Mouse (Mus musculus) midbrain, embryonic 12.5 days (tissue): ENCODE measurements around the gene Gm44579. TPM values are rescaled to one million over a fixed set of nuclear protein-coding genes. Genes with fewer than 3 reads are reported as not detected.

Experiments
- ATAC-seq: fragments of 200-750 bp; cut with Nextera tagmentation; 2 replicates; pipeline ENCODE4 v1.8.0; 2017; ENCODE audit warnings: low read depth, moderate TSS enrichment, moderate library complexity; ENCODE audit not compliant: low FRiP score
- H3K27ac ChIP-seq: fragments of 300-500 bp; sonication (generic); replicated peaks from 2 replicates; pipeline ENCODE4 v1.5.1; 2016; ENCODE audit warnings: mild to moderate bottlenecking
- H3K27me3 ChIP-seq: fragments of 300-500 bp; sonication (generic); 2 replicates; pipeline ENCODE4 v1.6.1; 2016; ENCODE audit warnings: mild to moderate bottlenecking
- H3K36me3 ChIP-seq: fragments of 300-500 bp; sonication (generic); 2 replicates; pipeline ENCODE4 v1.6.1; 2016
- H3K4me1 ChIP-seq: fragments of 300-500 bp; sonication (generic); 2 replicates; pipeline ENCODE4 v1.6.1; 2016
- H3K4me2 ChIP-seq: fragments of 300-500 bp; sonication (generic); replicated peaks from 2 replicates; pipeline ENCODE4 v1.6.1; 2016; ENCODE audit warnings: mild to moderate bottlenecking, moderate library complexity
- H3K4me3 ChIP-seq: fragments of 300-500 bp; sonication (generic); 2 replicates; pipeline ENCODE4 v1.5.1; 2016; ENCODE audit warnings: mild to moderate bottlenecking
- H3K9ac ChIP-seq: fragments of 300-500 bp; sonication (generic); replicated peaks from 2 replicates; pipeline ENCODE4 v1.6.1; 2016; ENCODE audit warnings: mild to moderate bottlenecking, moderate library complexity
- H3K9me3 ChIP-seq: fragments of 300-500 bp; sonication (generic); 2 replicates; pipeline ENCODE4 v1.6.1; 2016; ENCODE audit warnings: mild to moderate bottlenecking
- WGBS: fragments of 180-500 bp; shearing (Covaris S2); methylation state at CpG from one replicate; pipeline ENCODE4 v1.1.7; 2016; 5-methylcytosine and 5-hydroxymethylcytosine counted together
- polyA plus RNA-seq: library from polyadenylated mRNA; unstranded; fragments of >200 nt; fragmentation: Nextera tagmentation; extraction: Ambion mirVana; gene quantifications from 2 replicates; pipeline ENCODE4 v1.2.1, GENCODE M21; 2016

Gm44579 gene
- polyA plus RNA-seq, 1 experiment from 2014 or later = not detected

- ATAC-seq = peak; percentile 78
- peak within 1 kb of the TSS; percentile 94 for H3K27ac ChIP-seq
Observed at GRCm38 (mm10) chr15:98166963-98167644, 53.7 kb downstream of the Gm44579 start, which contains the start of gene Ccdc184. Ccdc184 (plus strand) TSS chr15:98167158.

GRCm38 (mm10) chr15:98165525-98165924 lies 55.3 kb downstream of the Gm44579 start, which contains the start of gene Asb8:
Asb8 (minus strand) TSS chr15:98165625.
- Histone ChIP-seq H3K4me2 (peak within 1 kb of the TSS; percentile 67), H3K36me3 (no peaks in the 10 kb centered on the region), H3K27me3 (peaks cover 34% of the 10 kb centered on the region), H3K4me1 (peaks cover 28% of the 10 kb centered on the region), H3K4me3 (0 out of 2 replicates have a peak within 1 kb of the TSS, but pooled peaks have one; percentile 57), H3K9ac (no peak within 1 kb of the TSS), H3K9me3 (no peaks in the 10 kb centered on the region), H3K27ac (no peak within 1 kb of the TSS)
- 86% methylated on average over 5 of the region's 5 CpGs for WGBS
- ATAC-seq = no peak

More at GRCm38 (mm10) chr15:98166963-98167644, 53.7 kb downstream of the Gm44579 start, which contains the start of gene Ccdc184:
- peaks cover 49% of the 10 kb centered on the region for H3K27me3 ChIP-seq
- 2% methylated on average over 17 of the region's 18 CpGs for WGBS
- peak within 1 kb of the TSS; percentile 57 for H3K4me3 ChIP-seq
- H3K4me1 ChIP-seq = peaks cover 31% of the 10 kb centered on the region
- no peaks in the 10 kb centered on the region for H3K9me3 ChIP-seq
- H3K9ac ChIP-seq = peak within 1 kb of the TSS; percentile 61
- H3K4me2 ChIP-seq = peak within 1 kb of the TSS; percentile 67
- H3K36me3 ChIP-seq = no peaks in the 10 kb centered on the region

GRCm38 (mm10) chr15:98162561-98162960 lies 58.2 kb downstream of the Gm44579 start:
- Histone ChIP-seq H3K4me2 (no peak overlapping the region), H3K36me3 (no peaks in the 10 kb centered on the region), H3K27me3 (peaks cover 8% of the 10 kb centered on the region), H3K4me3 (no peak overlapping the region), H3K9me3 (no peaks in the 10 kb centered on the region), H3K4me1 (peaks cover 9% of the 10 kb centered on the region), H3K9ac (no peak overlapping the region), H3K27ac (no peak overlapping the region)
- ATAC-seq = no peak
- 81% methylated on average over 4 of the region's 4 CpGs for WGBS

- H3K4me1 ChIP-seq = peaks cover under 1% of the 10 kb centered on the region; the same call in 1 of the 2 replicates
- H3K36me3 ChIP-seq = no peaks in the 10 kb centered on the region
- H3K27me3 ChIP-seq = peaks cover 8% of the 10 kb centered on the region
- WGBS = 62% methylated on average over 19 of the region's 19 CpGs
- H3K27ac ChIP-seq = no peak overlapping the region
- H3K9me3 ChIP-seq = no peaks in the 10 kb centered on the region
- no peak overlapping the region for H3K4me2 ChIP-seq
- H3K9ac ChIP-seq = no peak overlapping the region
- no peak for ATAC-seq
- no peak overlapping the region for H3K4me3 ChIP-seq
Observed at GRCm38 (mm10) chr15:98161026-98161805, 59.6 kb downstream of the Gm44579 start.

- Histone ChIP-seq H3K4me1 (0 out of 2 replicates have a peak, but pooled peaks cover 3% of the 10 kb centered on the region), H3K36me3 (no peaks in the 10 kb centered on the region), H3K4me3 (no peak overlapping the region), H3K4me2 (no peak overlapping the region), H3K27ac (no peak overlapping the region), H3K9ac (no peak overlapping the region), H3K9me3 (no peaks in the 10 kb centered on the region), H3K27me3 (no peaks in the 10 kb centered on the region)
- WGBS = 65% methylated on average over 1 of the region's 1 CpGs
- ATAC-seq = no peak
Observed at GRCm38 (mm10) chr15:98157253-98157652, 63.5 kb downstream of the Gm44579 start.

- H3K9me3 ChIP-seq = no peaks in the 10 kb centered on the region
- H3K27ac ChIP-seq = no peak overlapping the region
- ATAC-seq = no peak
- H3K36me3 ChIP-seq = no peaks in the 10 kb centered on the region
- H3K9ac ChIP-seq = no peak overlapping the region
- H3K4me2 ChIP-seq = no peak overlapping the region
- 75% methylated on average over 4 of the region's 4 CpGs for WGBS
- H3K4me1 ChIP-seq = 0 out of 2 replicates have a peak, but pooled peaks cover 3% of the 10 kb centered on the region
- no peaks in the 10 kb centered on the region for H3K27me3 ChIP-seq
- no peak overlapping the region for H3K4me3 ChIP-seq
Observed at GRCm38 (mm10) chr15:98155944-98156343, 64.8 kb downstream of the Gm44579 start.

- WGBS = 95% methylated on average over 5 of the region's 5 CpGs
- no peak for ATAC-seq
- Histone ChIP-seq H3K4me2 (no peak overlapping the region), H3K27me3 (no peaks in the 10 kb centered on the region), H3K9me3 (no peaks in the 10 kb centered on the region), H3K4me1 (0 out of 2 replicates have a peak, but pooled peaks cover 3% of the 10 kb centered on the region), H3K9ac (no peak overlapping the region), H3K4me3 (no peak overlapping the region), H3K27ac (no peak overlapping the region), H3K36me3 (no peaks in the 10 kb centered on the region)
Observed at GRCm38 (mm10) chr15:98155272-98155671, 65.5 kb downstream of the Gm44579 start.

- Histone ChIP-seq H3K27me3 (no peaks in the 10 kb centered on the region), H3K9me3 (no peaks in the 10 kb centered on the region), H3K4me1 (0 out of 2 replicates have a peak, but pooled peaks cover 3% of the 10 kb centered on the region), H3K9ac (no peak overlapping the region), H3K36me3 (no peaks in the 10 kb centered on the region), H3K4me2 (no peak overlapping the region), H3K27ac (no peak overlapping the region), H3K4me3 (no peak overlapping the region)
- ATAC-seq = no peak
- WGBS = 84% methylated on average over 3 of the region's 3 CpGs
Observed at GRCm38 (mm10) chr15:98154631-98155030, 66.1 kb downstream of the Gm44579 start.

- Histone ChIP-seq H3K36me3 (no peaks in the 10 kb centered on the region), H3K4me1 (0 out of 2 replicates have a peak, but pooled peaks cover 3% of the 10 kb centered on the region), H3K9me3 (no peaks in the 10 kb centered on the region), H3K9ac (no peak overlapping the region), H3K27me3 (no peaks in the 10 kb centered on the region), H3K4me2 (no peak overlapping the region), H3K4me3 (no peak overlapping the region), H3K27ac (no peak overlapping the region)
- no peak for ATAC-seq
- WGBS = 84% methylated on average over 4 of the region's 4 CpGs
Observed at GRCm38 (mm10) chr15:98154146-98154545, 66.6 kb downstream of the Gm44579 start.

- Histone ChIP-seq H3K36me3 (no peaks in the 10 kb centered on the region), H3K27ac (no peak overlapping the region), H3K9ac (no peak overlapping the region), H3K27me3 (no peaks in the 10 kb centered on the region), H3K4me1 (0 out of 2 replicates have a peak, but pooled peaks cover 3% of the 10 kb centered on the region), H3K9me3 (no peaks in the 10 kb centered on the region), H3K4me2 (no peak overlapping the region), H3K4me3 (no peak overlapping the region)
- WGBS = 36% methylated on average over 3 of the region's 3 CpGs
- no peak for ATAC-seq
Observed at GRCm38 (mm10) chr15:98153625-98154024, 67.2 kb downstream of the Gm44579 start.

- H3K27me3 ChIP-seq = no peaks in the 10 kb centered on the region
- no peak overlapping the region for H3K4me3 ChIP-seq
- no peak for ATAC-seq
- H3K27ac ChIP-seq = no peak overlapping the region
- no peak overlapping the region for H3K4me2 ChIP-seq
- no peaks in the 10 kb centered on the region for H3K9me3 ChIP-seq
- H3K4me1 ChIP-seq = 0 out of 2 replicates have a peak, but pooled peaks cover 3% of the 10 kb centered on the region
- 73% methylated on average over 7 of the region's 7 CpGs for WGBS
- H3K9ac ChIP-seq = no peak overlapping the region
- H3K36me3 ChIP-seq = no peaks in the 10 kb centered on the region
Observed at GRCm38 (mm10) chr15:98152916-98153315, 67.9 kb downstream of the Gm44579 start.

GRCm38 (mm10) chr15:98149166-98149602 lies 71.6 kb downstream of the Gm44579 start:
- Histone ChIP-seq H3K27me3 (no peaks in the 10 kb centered on the region), H3K4me2 (no peak overlapping the region), H3K9me3 (no peaks in the 10 kb centered on the region), H3K4me1 (peaks cover 15% of the 10 kb centered on the region), H3K4me3 (no peak overlapping the region), H3K9ac (no peak overlapping the region), H3K27ac (no peak overlapping the region), H3K36me3 (no peaks in the 10 kb centered on the region)
- no peak for ATAC-seq
- WGBS = 82% methylated on average over 10 of the region's 10 CpGs
